Mouse (Mus musculus) megakaryocyte, embryonic 14.5 days (primary cell): ENCODE results near the gene Slc34a2.

ENCODE experiments used
- FLI1 ChIP-seq: IDR thresholded peaks from 2 replicates; pipeline ENCODE4 v1.6.1; 2012; ENCODE audit warnings: low read length, inconsistent platforms, mixed read lengths
- GATA1 ChIP-seq: IDR thresholded peaks from 3 replicates; pipeline ENCODE4 v1.6.1; 2012; ENCODE audit warnings: mixed read lengths, low read length, inconsistent platforms, borderline replicate concordance

DNA sequence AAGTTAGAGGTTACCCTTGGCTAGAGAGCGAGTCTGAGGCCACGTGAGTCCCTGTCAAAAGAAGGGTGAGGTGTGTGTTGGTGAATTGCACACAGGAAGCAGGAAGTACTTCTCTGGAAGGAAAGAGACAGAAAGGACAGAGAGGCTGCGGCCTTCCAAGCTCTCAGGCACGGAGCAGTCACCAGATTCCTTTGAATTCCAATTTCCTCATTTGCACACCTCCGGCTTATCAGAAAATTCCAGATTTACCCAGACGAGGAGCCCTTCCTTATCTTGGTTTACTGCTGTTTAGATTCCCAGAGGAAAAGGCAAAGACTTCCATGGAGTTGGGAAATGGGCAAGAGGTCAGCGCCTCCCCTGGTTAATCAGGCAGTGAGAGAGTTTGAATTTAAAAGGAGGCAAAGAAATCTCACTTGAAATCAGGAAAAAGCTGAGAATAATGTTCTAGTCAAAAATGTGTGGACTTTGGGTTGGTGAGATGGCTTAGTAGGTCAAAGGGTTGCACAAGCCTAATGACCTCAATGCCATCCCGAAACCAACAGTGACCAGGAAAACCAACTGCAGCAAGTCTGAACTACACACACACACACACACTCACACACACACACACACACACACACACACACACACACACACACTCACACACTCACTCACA lies 47.1 kb upstream of the Slc34a2 start:
- no peak for TF ChIP-seq GATA1
- TF ChIP-seq FLI1: no peak
